Mouse (Mus musculus) monocyte, adult 2 months (primary cell): ENCODE results near the gene Mark1.

ENCODE experiments used
- DNase-seq, 2 experiments: peaks; one replicate each; pipeline ENCODE4 v3.0.0; 2022; ENCODE audit warnings: low spot score in 2 of 2, low read depth in 1 of 2

Gene Mark1

GRCm38 (mm10) chr1:184897350-184897749, 102.0 kb downstream of the Mark1 start:
- DNase-seq, result no peak

DNA sequence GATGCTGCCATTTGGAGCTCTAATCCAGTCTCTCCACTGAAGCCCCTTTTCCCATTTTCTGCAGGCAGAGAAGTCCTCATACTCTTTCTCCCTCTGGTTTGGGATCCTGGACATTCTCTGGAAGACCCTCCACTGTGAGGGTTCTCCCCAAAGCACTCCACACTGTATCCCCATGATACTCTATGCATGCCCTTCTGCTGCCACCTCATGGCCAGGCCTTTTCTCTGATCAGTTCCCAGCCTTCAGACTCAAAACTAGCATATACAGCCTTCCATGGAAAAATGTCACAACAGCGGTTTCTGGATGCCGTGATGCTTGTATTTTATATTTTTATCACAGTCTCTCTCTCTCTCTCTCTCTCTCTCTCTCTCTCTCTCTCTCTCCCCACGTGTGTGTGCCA, 107.4 kb downstream of the Mark1 start:
- DNase-seq, result no peak

- DNase-seq, result no peak
Measured at GRCm38 (mm10) chr1:184889454-184889853, 109.9 kb downstream of the Mark1 start.

- no peak for DNase-seq
Measured at GRCm38 (mm10) chr1:184886160-184886559, 113.2 kb downstream of the Mark1 start.

- no peak for DNase-seq
Measured at GRCm38 (mm10) chr1:184882281-184883268, 116.8 kb downstream of the Mark1 start, which contains the start of gene C130074G19Rik. Gene C130074G19Rik (minus strand): TSS chr1:184883218.

DNA sequence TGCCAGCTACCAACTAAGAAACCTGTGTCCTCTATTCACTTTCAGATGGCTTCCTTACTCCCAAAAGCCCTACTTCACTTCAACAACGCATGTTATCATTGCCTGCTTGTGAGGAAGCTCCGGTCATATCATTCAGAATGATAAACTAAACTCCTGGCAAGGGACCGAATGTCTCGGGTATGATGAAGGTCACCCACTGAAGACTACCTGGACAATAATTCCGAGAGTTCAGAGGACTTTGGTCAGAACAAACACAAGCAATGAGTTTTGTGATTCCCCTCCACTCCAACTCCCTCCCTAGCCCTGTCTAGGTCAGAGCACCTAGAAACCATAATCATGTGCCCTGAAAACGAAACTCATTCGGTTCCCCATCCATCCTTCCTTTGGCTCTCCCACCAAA, 117.5 kb downstream of the Mark1 start:
- DNase-seq, result no peak

DNA sequence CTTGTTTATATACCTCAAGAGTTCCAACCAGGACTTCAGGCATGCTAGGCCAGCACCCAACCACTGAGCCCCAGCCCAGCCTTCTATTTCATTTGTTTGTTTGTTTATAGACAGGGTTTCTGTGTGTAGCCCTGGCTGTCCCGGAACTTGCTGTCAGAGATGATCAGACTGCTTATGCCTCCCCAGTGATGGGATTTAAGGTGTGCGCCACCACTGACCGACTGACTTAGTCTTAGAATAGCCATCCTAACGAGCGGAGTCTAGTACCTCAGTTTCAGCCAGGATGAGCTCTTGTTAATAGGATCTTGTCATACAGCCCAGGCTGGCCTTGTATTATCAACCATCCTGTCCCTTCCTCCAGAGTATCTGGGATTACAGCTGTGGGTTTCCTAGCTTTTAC, 118.2 kb downstream of the Mark1 start:
- no peak for DNase-seq

DNA sequence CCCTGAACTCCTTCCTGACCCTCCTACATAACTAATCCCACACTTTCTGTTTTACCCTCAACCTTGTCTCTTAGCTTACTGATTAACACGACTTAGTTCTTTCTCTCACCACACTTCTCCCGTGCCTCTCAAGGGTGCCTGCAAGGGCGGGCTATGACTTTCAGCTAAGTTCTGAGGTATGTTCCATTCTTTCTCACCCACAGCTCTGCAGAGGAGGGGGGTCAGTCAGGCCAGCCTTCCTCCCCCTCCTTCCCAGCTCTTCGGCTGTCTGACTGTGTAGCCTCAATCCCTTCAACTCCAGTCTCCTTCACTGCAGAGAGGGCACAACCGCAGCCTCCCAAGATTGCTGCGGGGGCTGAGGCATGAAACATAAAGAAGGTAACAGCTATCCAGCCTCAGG, 120.5 kb downstream of the Mark1 start:
- DNase-seq, result no peak

DNA sequence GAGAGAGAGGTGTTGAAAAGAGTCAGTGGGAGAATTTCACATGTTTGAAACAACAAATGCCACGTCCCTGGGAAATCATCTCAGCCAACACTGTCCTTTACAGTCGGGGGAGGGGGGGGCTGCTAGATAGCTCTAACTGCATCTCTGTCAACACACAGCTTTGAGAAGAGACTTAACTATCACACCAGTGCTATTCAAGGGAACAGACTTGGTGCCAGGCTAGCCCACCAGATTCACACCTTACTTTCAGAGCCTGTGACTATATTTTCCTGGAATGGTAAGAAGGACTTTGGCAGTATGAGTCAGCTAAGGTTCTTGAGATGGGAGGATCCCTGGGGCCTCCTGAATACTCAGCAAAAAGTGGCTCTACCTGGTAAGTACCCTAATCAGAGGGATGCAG, 122.1 kb downstream of the Mark1 start:
- no peak for DNase-seq

DNA sequence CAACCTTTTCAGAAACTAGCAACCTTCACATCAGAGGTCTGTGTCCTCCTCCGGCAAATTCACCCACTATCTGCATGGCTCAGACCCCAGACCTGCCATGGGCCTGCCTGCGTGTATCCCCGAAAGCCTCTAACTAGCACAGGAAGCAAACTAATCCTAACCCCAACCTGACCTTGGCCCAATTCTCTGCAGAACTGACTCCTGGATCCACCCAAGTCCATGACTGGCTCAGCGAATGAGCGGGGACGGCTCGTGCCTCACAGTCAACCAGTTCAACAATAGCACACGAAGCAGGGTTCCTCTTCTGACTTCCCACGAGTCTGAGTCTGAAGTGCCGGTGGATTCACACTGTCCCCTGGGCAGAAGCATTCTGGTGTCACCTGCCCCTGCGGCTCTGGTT, 125.5 kb downstream of the Mark1 start:
- no peak for DNase-seq

DNA sequence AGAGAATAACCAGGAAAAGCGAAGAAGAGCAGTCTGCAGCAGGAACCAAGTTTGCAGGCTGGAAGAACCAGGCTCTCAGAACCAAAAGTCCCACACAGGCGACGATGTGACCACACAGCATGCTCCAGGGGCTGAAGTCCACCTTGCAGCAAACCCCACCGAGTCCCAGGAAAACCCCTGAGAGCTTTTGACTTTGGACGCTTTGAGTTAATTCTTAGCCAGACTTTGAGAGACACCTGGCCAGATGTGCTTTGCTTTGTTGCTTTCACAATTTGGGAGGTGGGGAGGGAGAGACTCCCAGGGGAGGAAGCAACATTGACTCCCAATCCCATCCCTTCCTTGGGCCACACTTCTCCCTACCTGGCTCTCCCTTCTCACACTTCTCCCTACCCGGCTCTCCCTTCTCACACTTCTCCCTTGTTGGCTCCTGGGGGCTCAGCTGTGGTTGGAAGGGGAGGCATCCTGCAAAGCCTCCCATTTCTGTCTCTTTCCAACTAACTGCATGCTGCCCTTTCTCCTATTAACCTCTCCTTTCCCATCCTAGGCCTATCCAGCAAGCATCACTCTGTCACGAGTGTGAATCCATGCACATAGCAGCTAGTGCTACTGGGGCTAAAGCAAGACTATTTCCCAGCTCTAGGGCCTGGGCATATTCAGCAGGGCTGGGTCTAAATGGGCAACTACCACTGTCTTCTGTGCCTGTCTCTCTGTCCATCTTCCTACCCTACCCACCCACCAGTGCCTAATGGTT, 127.1 kb downstream of the Mark1 start:
- DNase-seq, result no peak

GRCm38 (mm10) chr1:184871506-184871905, 127.9 kb downstream of the Mark1 start:
- DNase-seq, result no peak

- no peak for DNase-seq
Measured at GRCm38 (mm10) chr1:184870646-184871385, 128.6 kb downstream of the Mark1 start.

- no peak for DNase-seq
Measured at GRCm38 (mm10) chr1:184869939-184870565, 129.3 kb downstream of the Mark1 start.

DNA sequence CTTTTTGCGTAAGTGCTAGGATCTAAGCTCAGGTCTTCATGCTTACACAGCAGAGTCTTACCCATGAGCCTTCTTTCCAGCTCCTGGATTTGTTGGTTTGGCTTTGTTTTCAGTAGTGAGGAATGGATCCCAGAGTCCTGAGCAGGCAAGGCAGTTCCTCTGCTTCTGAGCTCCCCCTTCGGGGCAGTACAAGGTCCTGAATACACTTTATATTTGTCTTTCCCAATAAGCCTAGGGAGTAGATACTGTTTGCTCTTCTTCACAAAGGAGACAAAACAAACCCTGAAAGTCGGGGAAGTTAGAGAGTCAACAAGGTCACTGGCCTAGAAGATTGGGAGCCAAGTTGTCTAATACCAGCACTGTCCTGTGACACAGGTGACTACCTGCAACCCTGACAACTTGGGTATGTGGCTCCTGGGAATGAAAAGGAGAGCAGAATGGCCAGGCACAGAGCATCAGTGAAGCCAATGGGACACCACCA, 131.7 kb downstream of the Mark1 start:
- no peak for DNase-seq

GRCm38 (mm10) chr1:184864381-184864801, 135.0 kb downstream of the Mark1 start:
- DNase-seq, result no peak

DNA sequence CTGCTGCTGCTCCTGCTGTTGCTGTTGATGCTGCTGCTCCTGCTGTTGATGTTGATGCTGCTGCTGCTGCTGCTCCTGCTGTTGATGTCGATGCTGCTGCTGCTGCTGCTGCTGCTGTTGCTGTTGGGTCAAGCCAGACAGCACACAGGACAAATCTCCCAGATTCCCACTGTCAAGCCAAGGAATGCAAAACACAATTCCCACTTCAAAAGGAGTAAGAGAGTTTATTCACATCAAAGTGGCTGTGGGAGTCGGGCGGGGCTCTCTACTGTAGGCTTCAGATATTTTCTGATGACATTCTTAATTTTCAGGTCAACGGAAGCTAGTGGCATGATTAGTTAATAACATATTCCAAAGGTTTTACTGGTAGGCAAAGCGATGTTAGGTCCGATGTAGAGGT, 136.7 kb downstream of the Mark1 start:
- DNase-seq, result no peak

DNA sequence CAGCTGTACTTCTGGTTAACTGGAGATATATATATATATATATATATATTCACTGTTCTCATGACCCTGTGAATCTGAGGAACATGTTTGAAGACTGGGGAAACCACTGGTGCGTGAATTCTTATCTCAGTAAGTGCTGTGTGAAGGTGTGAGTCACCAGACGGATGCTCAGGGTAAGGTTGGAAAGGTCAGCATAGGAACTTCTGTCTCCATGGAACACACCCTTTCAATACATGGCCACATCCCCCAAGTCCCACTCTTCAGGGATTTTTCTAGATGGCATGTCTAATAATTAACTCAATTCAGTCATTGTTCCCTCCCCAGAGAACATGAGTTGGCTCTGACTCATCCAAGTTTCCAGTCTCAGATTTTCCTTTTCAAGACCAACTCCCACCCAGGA, 137.8 kb downstream of the Mark1 start:
- DNase-seq, result no peak

DNA sequence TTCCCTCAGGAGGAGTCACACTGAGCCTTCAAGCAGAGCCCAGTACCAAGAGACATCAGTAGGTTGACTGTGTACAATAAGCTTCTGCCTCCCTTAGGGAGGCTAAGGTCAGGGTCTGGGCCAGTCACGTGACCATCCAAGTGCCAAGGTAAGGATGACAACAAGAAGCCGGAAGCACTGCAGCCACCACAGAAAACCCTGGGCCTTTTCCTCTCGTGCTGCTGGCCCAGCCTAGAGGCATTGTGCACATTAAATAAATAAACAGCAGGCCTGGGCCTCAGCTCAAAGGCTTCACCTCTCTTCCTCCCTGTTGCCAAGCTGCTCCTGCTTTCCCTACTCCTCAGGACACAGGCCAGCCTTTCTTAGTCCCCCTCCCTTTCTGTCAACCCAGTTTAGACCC, 139.1 kb downstream of the Mark1 start:
- no peak for DNase-seq

- no peak for DNase-seq
Measured at GRCm38 (mm10) chr1:184858253-184858652, 141.1 kb downstream of the Mark1 start.

GRCm38 (mm10) chr1:184857216-184857615, 142.2 kb downstream of the Mark1 start:
- DNase-seq, result no peak
